Mouse (Mus musculus) spleen, adult 2 months (tissue): Measurements from ENCODE around the gene Adar.

Experiments
- CTCF ChIP-seq: fragments of 200-500 bp; IDR thresholded peaks from 2 replicates; pipeline ENCODE4 v1.5.1; 2011; ENCODE audit warnings: mild to moderate bottlenecking, inconsistent platforms; ENCODE audit not compliant: insufficient read depth, insufficient read length, insufficient replicate concordance; ENCODE audit errors: extremely low read depth
- POLR2A ChIP-seq: fragments of 200-500 bp; IDR thresholded peaks from 2 replicates; pipeline ENCODE4 v1.6.1; 2011; ENCODE audit warnings: low read depth, low read length, inconsistent platforms

DNA sequence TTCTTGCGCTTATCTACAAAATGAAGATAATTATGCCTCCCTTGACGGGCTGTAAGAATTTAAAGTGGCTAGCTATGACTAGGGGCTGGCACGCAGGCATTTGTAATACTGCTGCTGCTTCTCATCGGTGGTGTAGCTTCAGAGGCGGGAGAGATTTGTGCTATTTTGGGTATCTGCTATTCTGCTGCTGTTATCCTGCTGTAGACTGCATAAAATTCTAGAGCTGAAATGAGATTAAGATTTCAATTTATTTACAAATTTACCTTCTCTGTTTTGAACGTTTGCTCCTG, 1.1 kb downstream of the Adar start:
- TF ChIP-seq POLR2A (no peak), CTCF (no peak)
